Mouse (Mus musculus) MEL (cell line): ENCODE measurements at regions not wholly inside any gene's neighbourhood (a gene's known extent, or its start where the extent isn't known, plus 50 kb on each side); places are given as distances from the start of the nearest gene placed in this dataset.

Experiments
- DNase-seq: peaks from one replicate; pipeline ENCODE4 v3.0.0; 2011; ENCODE audit warnings: low read depth, low spot score
- H3K27ac ChIP-seq: 2 replicates; pipeline ENCODE4 v1.5.1; 2012; ENCODE audit warnings: low read depth, mild to moderate bottlenecking, control low read depth, low read length, moderate library complexity; ENCODE audit not compliant: control insufficient read depth
- H3K27me3 ChIP-seq, 2 experiments: fragments of 150-350 bp in 1 of 2; sonication (generic) in 1 of 2; 2 replicates each; pipeline ENCODE4 v1.6.1; 2012; ENCODE audit warnings: low read length in 2 of 2, mild to moderate bottlenecking in 2 of 2, improper control_type of control experiment in 1 of 2, moderate library complexity in 1 of 2; ENCODE audit not compliant: insufficient read depth in 2 of 2, control insufficient read depth in 1 of 2
- H3K36me3 ChIP-seq, 2 experiments: 2 replicates each; pipeline ENCODE4 v1.6.1; 2012 to 2014; ENCODE audit warnings: low read length in 2 of 2, improper control_type of control experiment in 1 of 2, inconsistent platforms in 1 of 2, mild to moderate bottlenecking in 1 of 2; ENCODE audit not compliant: insufficient read depth in 2 of 2, control insufficient read depth in 1 of 2
- H3K4me1 ChIP-seq, 2 experiments: fragments of 150-350 bp in 1 of 2; sonication (generic) in 1 of 2; 2 replicates each; pipeline ENCODE4 v1.6.1; 2012; ENCODE audit warnings: low read length in 2 of 2, improper control_type of control experiment in 1 of 2, mild to moderate bottlenecking in 1 of 2; ENCODE audit not compliant: insufficient read depth in 2 of 2, control insufficient read depth in 1 of 2
- H3K4me3 ChIP-seq, 2 experiments: fragments of 150-350 bp in 1 of 2; sonication (generic) in 1 of 2; 2 replicates each; pipeline ENCODE4 v1.5.1; 2012; ENCODE audit warnings: low read depth in 2 of 2, low read length in 2 of 2, mild to moderate bottlenecking in 2 of 2, moderate library complexity in 2 of 2, control low read depth in 1 of 2, improper control_type of control experiment in 1 of 2; ENCODE audit not compliant: control insufficient read depth in 1 of 2, insufficient read depth in 1 of 2
- H3K79me2 ChIP-seq: 2 replicates; pipeline ENCODE4 v1.6.1; 2012; ENCODE audit warnings: mild to moderate bottlenecking, low read length, moderate library complexity; ENCODE audit not compliant: control insufficient read depth, poor library complexity, insufficient read depth
- H3K9ac ChIP-seq: 2 replicates; pipeline ENCODE4 v1.6.1; 2012; ENCODE audit warnings: low read depth, mild to moderate bottlenecking, control low read depth, low read length, moderate library complexity; ENCODE audit not compliant: control insufficient read depth, poor library complexity, severe bottlenecking
- H3K9me3 ChIP-seq: fragments of 150-350 bp; sonication (generic); replicated peaks from 2 replicates; pipeline ENCODE4 v1.6.1; 2012; ENCODE audit warnings: mild to moderate bottlenecking, low read length, improper control_type of control experiment, moderate library complexity; ENCODE audit not compliant: insufficient read depth
- CHD2 ChIP-seq: IDR thresholded peaks from 2 replicates; pipeline ENCODE4 v1.6.1; 2011; ENCODE audit warnings: low read length, improper control_type of control experiment
- CTCF ChIP-seq, 3 experiments: IDR thresholded peaks in 2 of 3; conservative IDR thresholded peaks in 1 of 3; 2 replicates each; pipeline ENCODE4 v1.5.1; 2011 to 2012; ENCODE audit warnings: low read length in 3 of 3, low read depth in 2 of 3, mild to moderate bottlenecking in 2 of 3, improper control_type of control experiment in 1 of 3, inconsistent platforms in 1 of 3, mixed read lengths in 1 of 3, moderate library complexity in 1 of 3; ENCODE audit not compliant: control insufficient read depth in 1 of 3, insufficient read depth in 1 of 3, poor library complexity in 1 of 3, severe bottlenecking in 1 of 3
- E2F4 ChIP-seq: IDR thresholded peaks from 2 replicates; pipeline ENCODE4 v1.6.1; 2011; ENCODE audit warnings: low read depth, low read length, improper control_type of control experiment, borderline replicate concordance
- GABPA ChIP-seq: IDR thresholded peaks from 2 replicates; pipeline ENCODE4 v1.6.1; 2012; ENCODE audit warnings: low read depth, mild to moderate bottlenecking, inconsistent platforms, low read length, improper control_type of control experiment, moderate library complexity
- JUND ChIP-seq: IDR thresholded peaks from 2 replicates; pipeline ENCODE4 v1.6.1; 2011; ENCODE audit warnings: low read depth, mild to moderate bottlenecking, improper control_type of control experiment, low read length
- MAFK ChIP-seq: IDR thresholded peaks from 2 replicates; pipeline ENCODE4 v1.6.1; 2011; ENCODE audit warnings: low read depth, mild to moderate bottlenecking, low read length, improper control_type of control experiment, borderline replicate concordance
- MAX ChIP-seq: IDR thresholded peaks from 2 replicates; pipeline ENCODE4 v1.6.1; 2011; ENCODE audit warnings: low read length, improper control_type of control experiment
- MEF2A ChIP-seq: IDR thresholded peaks from 2 replicates; pipeline ENCODE4 v1.6.1; 2014; ENCODE audit warnings: low read depth, mild to moderate bottlenecking, inconsistent platforms, low read length, improper control_type of control experiment; ENCODE audit not compliant: poor library complexity, insufficient replicate concordance, severe bottlenecking; ENCODE audit errors: extremely low read depth
- MYC ChIP-seq: IDR thresholded peaks from 2 replicates; pipeline ENCODE4 v1.6.1; 2011; ENCODE audit warnings: low read depth, mild to moderate bottlenecking, low read length, improper control_type of control experiment, moderate library complexity
- NELFE ChIP-seq: IDR thresholded peaks from 2 replicates; pipeline ENCODE4 v1.6.1; 2011; ENCODE audit warnings: low read depth, low read length, improper control_type of control experiment
- NRF1 ChIP-seq: IDR thresholded peaks from 2 replicates; pipeline ENCODE4 v1.6.1; 2014; ENCODE audit warnings: low read depth, mild to moderate bottlenecking, inconsistent platforms, low read length, improper control_type of control experiment, moderate library complexity; ENCODE audit not compliant: poor library complexity, insufficient read depth, severe bottlenecking
- POLR2A ChIP-seq, 2 experiments: IDR thresholded peaks; 2 replicates each; pipeline ENCODE4 v1.6.1; 2011 to 2012; ENCODE audit warnings: low read length in 2 of 2, mild to moderate bottlenecking in 2 of 2, control low read depth in 1 of 2, improper control_type of control experiment in 1 of 2, low read depth in 1 of 2, moderate library complexity in 1 of 2; ENCODE audit not compliant: control insufficient read depth in 1 of 2, insufficient read depth in 1 of 2, poor library complexity in 1 of 2
- POLR2AphosphoS2 ChIP-seq: IDR thresholded peaks from 2 replicates; pipeline ENCODE4 v1.6.1; 2011; ENCODE audit warnings: low read length, improper control_type of control experiment
- RAD21 ChIP-seq: IDR thresholded peaks from 2 replicates; pipeline ENCODE4 v1.6.1; 2011; ENCODE audit warnings: mild to moderate bottlenecking, low read depth, low read length, improper control_type of control experiment
- SIN3A ChIP-seq: IDR thresholded peaks from 2 replicates; pipeline ENCODE4 v1.6.1; 2012; ENCODE audit warnings: low read length, improper control_type of control experiment, inconsistent platforms
- SMC3 ChIP-seq: IDR thresholded peaks from 2 replicates; pipeline ENCODE4 v1.6.1; 2011; ENCODE audit warnings: low read depth, low read length, improper control_type of control experiment
- USF1 ChIP-seq: IDR thresholded peaks from 2 replicates; pipeline ENCODE4 v1.6.1; 2014; ENCODE audit warnings: low read depth, mild to moderate bottlenecking, inconsistent platforms, low read length, improper control_type of control experiment, moderate library complexity
- ZC3H11A ChIP-seq: IDR thresholded peaks from 2 replicates; pipeline ENCODE4 v1.6.1; 2012; ENCODE audit warnings: low read depth, mild to moderate bottlenecking, inconsistent platforms, low read length, improper control_type of control experiment
- ZMIZ1 ChIP-seq: IDR thresholded peaks from 2 replicates; pipeline ENCODE4 v1.6.1; 2012; ENCODE audit warnings: low read depth, mild to moderate bottlenecking, inconsistent platforms, low read length, improper control_type of control experiment, moderate library complexity
- ZNF384 ChIP-seq: IDR thresholded peaks from 2 replicates; pipeline ENCODE4 v1.6.1; 2012; ENCODE audit warnings: low read depth, mild to moderate bottlenecking, inconsistent platforms, low read length, improper control_type of control experiment

- DNase-seq: no peak
- TF ChIP-seq MEF2A (no peak), CHD2 (no peak), NELFE (no peak), POLR2A (IDR thresholded peaks at IDR 0.05; ENCODE audit: control insufficient read depth in 1 of 2, insufficient read depth in 1 of 2, low read depth in 1 of 2, low read length in 2 of 2, poor library complexity in 1 of 2) (no peak), SMC3 (no peak), ZMIZ1 (no peak), RAD21 (no peak), ZNF384 (no peak), NRF1 (no peak), ZC3H11A (no peak), USF1 (no peak), SIN3A (no peak), E2F4 (no peak), CTCF (IDR thresholded peaks at IDR 0.05 in 2 of 3, conservative IDR thresholded peaks at IDR 0.05 in 1 of 3; ENCODE audit: control insufficient read depth in 1 of 3, insufficient read depth in 1 of 3, low read depth in 2 of 3, low read length in 3 of 3, poor library complexity in 1 of 3, severe bottlenecking in 1 of 3) (no peak)
- TF ChIP-seq, all 39 proteins: peak for 0
- no peaks in the 10 kb centered on the region for H3K4me1 ChIP-seq
- H3K27ac ChIP-seq: no peak overlapping the region
- H3K4me3 ChIP-seq: no peak overlapping the region
- no peaks in the 10 kb centered on the region for H3K9me3 ChIP-seq
- H3K36me3 ChIP-seq: no peaks in the 10 kb centered on the region
- H3K79me2 ChIP-seq: no peaks in the 10 kb centered on the region
- H3K9ac ChIP-seq: no peak overlapping the region
- no peaks in the 10 kb centered on the region for H3K27me3 ChIP-seq
Observed at GRCm38 (mm10) chr1:189532834-189533233, 130.8 kb upstream of the Kcnk2 start.

GRCm38 (mm10) chr1:189526329-189526728 lies 124.3 kb upstream of the Kcnk2 start:
- Histone ChIP-seq H3K4me3 (no peak overlapping the region), H3K79me2 (no peaks in the 10 kb centered on the region), H3K4me1 (no peaks in the 10 kb centered on the region), H3K36me3 (no peaks in the 10 kb centered on the region), H3K9me3 (no peaks in the 10 kb centered on the region), H3K27me3 (no peaks in the 10 kb centered on the region), H3K9ac (no peak overlapping the region), H3K27ac (no peak overlapping the region)
- no peak for DNase-seq
- TF ChIP-seq POLR2AphosphoS2 (no peak), JUND (no peak), GABPA (no peak), MAX (no peak), MAFK (no peak), MYC (no peak), CHD2 (no peak)
